Comparison of ENCODE assay signal across 10 mouse cellular contexts in the genomic region with DNA sequence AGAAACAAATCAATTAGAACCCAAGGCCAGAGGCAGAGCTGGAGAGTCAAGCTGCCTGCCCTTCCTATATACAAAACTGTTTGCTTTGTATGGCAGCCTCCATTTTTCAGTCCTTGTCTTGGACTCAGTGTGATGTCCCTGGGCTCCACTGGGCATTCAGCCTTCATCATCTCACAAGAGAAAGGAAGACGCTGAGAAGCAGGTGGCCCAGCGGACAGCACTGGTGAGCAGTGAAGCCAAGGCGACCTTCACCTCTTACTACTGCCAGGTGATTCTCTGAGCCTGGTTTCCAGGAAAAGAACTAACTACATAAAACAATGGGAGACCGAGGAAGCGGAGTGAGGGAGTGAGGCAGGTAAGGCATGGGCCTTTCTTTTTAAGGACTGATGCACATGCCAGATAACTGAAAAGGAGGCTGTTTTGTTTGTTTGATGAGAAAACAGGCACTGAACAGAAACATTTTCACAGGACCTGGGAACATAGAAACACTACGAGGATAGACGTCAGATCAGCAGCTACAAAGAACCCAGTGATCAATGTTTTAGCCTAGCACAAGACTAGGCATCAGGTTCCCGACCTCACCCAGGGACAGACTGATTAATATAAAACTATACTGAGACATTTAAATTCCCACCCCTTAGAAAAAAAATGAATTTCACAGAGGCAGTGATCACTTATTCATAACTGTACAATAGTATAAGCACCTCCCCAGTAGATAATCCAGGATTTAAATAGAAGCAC.
A peak's percentile ranks its signal among the peaks of the same experiment; 100 is the strongest.
DNase-seq lines count a peak whose midpoint lies in the region; ATAC-seq and TF ChIP-seq lines count a peak whose summit lies in the region.
"Had no signal": no experiment of that assay in that cellular context is flagged by ENCODE, and none has a peak within 500 bp of the region (broad histone marks: within the 10 kb centered on the region; RNA-seq: fewer than 3 reads in every experiment).

No protein-coding gene starts in this region.

- H3K36me3 ChIP-seq in kidney, embryonic 16.5 days (ENCODE audit: insufficient read depth, low read length) = no peaks in the 10 kb centered on the region
- no peaks in the 10 kb centered on the region for H3K36me3 ChIP-seq in E14TG2a.4 (ENCODE audit: insufficient read depth, low read length)
- H3K36me3 ChIP-seq in forebrain, embryonic 12.5 days (replicated peaks) = no peaks in the 10 kb centered on the region

- no peaks in the 10 kb centered on the region for H3K9me3 ChIP-seq in kidney, embryonic 16.5 days (ENCODE audit: low read length)
- H3K9me3 ChIP-seq in E14TG2a.4 (ENCODE audit: low read length) = no peaks in the 10 kb centered on the region
- no peaks in the 10 kb centered on the region for H3K9me3 ChIP-seq in forebrain, embryonic 12.5 days

- peak overlapping the region; percentile 94 for H3K27ac ChIP-seq in kidney, embryonic 16.5 days (ENCODE audit: low read length)
- peak overlapping the region; percentile 53 for H3K27ac ChIP-seq in forebrain, embryonic 12.5 days

- no peak overlapping the region for H3K4me3 ChIP-seq in kidney, embryonic 16.5 days (ENCODE audit: low read length)
- H3K4me3 ChIP-seq in E14TG2a.4 (replicated peaks; ENCODE audit: low read length) = peak overlapping the region; percentile 1; the same call in 1 of the 2 replicates
- no peak overlapping the region for H3K4me3 ChIP-seq in forebrain, embryonic 12.5 days (replicated peaks)

- no peaks in the 10 kb centered on the region for H3K4me1 ChIP-seq in kidney, embryonic 16.5 days (ENCODE audit: insufficient read depth, low read length)
- peaks cover 34% of the 10 kb centered on the region for H3K4me1 ChIP-seq in E14TG2a.4 (replicated peaks; ENCODE audit: low read depth, low read length)
- peaks cover 16% of the 10 kb centered on the region for H3K4me1 ChIP-seq in forebrain, embryonic 12.5 days

- DNase-seq in kidney, postnatal 14 days = no peak
- DNase-seq in brain, adult 2 months (ENCODE audit: low read depth, low spot score) = peak; percentile 67
- no peak for DNase-seq in gastrocnemius, postnatal 14 days
- no peak for DNase-seq in urinary bladder, postnatal 10 days (ENCODE audit: low spot score)
- DNase-seq: adrenal gland, postnatal 36 days; thymus, postnatal 25 days had no signal

- intact Hi-C loops in gastrocnemius, postnatal 14 days (cut with DNase I; ENCODE audit: low total_unique reads) = loop anchor here (10.0 kb wide), 1 partner anchor 396 kb away; no protein-coding TSS in a partner anchor

- WGBS in kidney, embryonic 16.5 days = 62% methylated on average over 8 of the region's 8 CpGs
- 57% methylated on average over 8 of the region's 8 CpGs for WGBS in forebrain, embryonic 12.5 days

- H3K9ac ChIP-seq in kidney, embryonic 16.5 days (replicated peaks; ENCODE audit: low read length) = no peak overlapping the region
- no peak overlapping the region for H3K9ac ChIP-seq in forebrain, embryonic 12.5 days
- H3K9ac ChIP-seq: lung, embryonic 14.5 days had no signal

- ATAC-seq in kidney, embryonic 16.5 days (ENCODE audit: low FRiP score, low TSS enrichment) = peak; percentile 66; the same call in 1 of the 2 replicates
- ATAC-seq in forebrain, embryonic 12.5 days (ENCODE audit: low FRiP score) = peak; percentile 33

- peak overlapping the region; percentile 42 for H3K4me2 ChIP-seq in kidney, embryonic 16.5 days (replicated peaks; ENCODE audit: low read depth, low read length)
- H3K4me2 ChIP-seq in forebrain, embryonic 12.5 days = peak overlapping the region; percentile 31; the same call in 1 of the 2 replicates
- H3K4me2 ChIP-seq: lung, embryonic 14.5 days had no signal

- TF ChIP-seq CTCF in E14TG2a.4 (conservative IDR thresholded peaks at IDR 0.05; ENCODE audit: low read length) = no peak

- no peaks in the 10 kb centered on the region for H3K27me3 ChIP-seq in kidney, embryonic 16.5 days (ENCODE audit: insufficient read depth, low read length)
- no peaks in the 10 kb centered on the region for H3K27me3 ChIP-seq in E14TG2a.4 (ENCODE audit: insufficient read depth, low read length)
- H3K27me3 ChIP-seq in forebrain, embryonic 12.5 days = 0 out of 2 replicates have a peak, but pooled peaks cover 3% of the 10 kb centered on the region
